Mouse (Mus musculus) hindbrain, embryonic 12.5 days (tissue): ENCODE measurements around the gene Taf8. TPM values are rescaled to one million over a fixed set of nuclear protein-coding genes. Genes with fewer than 3 reads are reported as not detected.

ENCODE experiments used
- ATAC-seq: fragments of 200-750 bp; cut with Nextera tagmentation; 2 replicates; pipeline ENCODE4 v1.8.0; 2017; ENCODE audit warnings: moderate TSS enrichment; ENCODE audit not compliant: low FRiP score
- H3K27ac ChIP-seq: fragments of 300-500 bp; sonication (generic); 2 replicates; pipeline ENCODE4 v1.5.1; 2016; ENCODE audit warnings: mild to moderate bottlenecking
- H3K27me3 ChIP-seq: fragments of 300-500 bp; sonication (generic); 2 replicates; pipeline ENCODE4 v1.6.1; 2016; ENCODE audit warnings: mild to moderate bottlenecking
- H3K36me3 ChIP-seq: fragments of 300-500 bp; sonication (generic); 2 replicates; pipeline ENCODE4 v1.6.1; 2016; ENCODE audit warnings: mild to moderate bottlenecking
- H3K4me1 ChIP-seq: fragments of 300-500 bp; sonication (generic); 2 replicates; pipeline ENCODE4 v1.6.1; 2016
- H3K4me2 ChIP-seq: fragments of 300-500 bp; sonication (generic); replicated peaks from 2 replicates; pipeline ENCODE4 v1.6.1; 2016; ENCODE audit warnings: mild to moderate bottlenecking
- H3K4me3 ChIP-seq: fragments of 300-500 bp; sonication (generic); 2 replicates; pipeline ENCODE4 v1.5.1; 2016; ENCODE audit warnings: mild to moderate bottlenecking
- H3K9ac ChIP-seq: fragments of 300-500 bp; sonication (generic); 2 replicates; pipeline ENCODE4 v1.6.1; 2016; ENCODE audit warnings: mild to moderate bottlenecking, moderate library complexity
- H3K9me3 ChIP-seq: fragments of 300-500 bp; sonication (generic); replicated peaks from 2 replicates; pipeline ENCODE4 v1.6.1; 2016; ENCODE audit warnings: mild to moderate bottlenecking
- WGBS: fragments of 180-500 bp; shearing (Covaris S2); methylation state at CpG from one replicate; pipeline ENCODE4 v1.1.7; 2016; 5-methylcytosine and 5-hydroxymethylcytosine counted together
- polyA plus RNA-seq: library from polyadenylated mRNA; unstranded; fragments of >200 nt; fragmentation: Nextera tagmentation; extraction: Ambion mirVana; gene quantifications from 2 replicates; pipeline ENCODE4 v1.2.1, GENCODE M21; 2016

The Taf8 gene
- polyA plus RNA-seq, 1 experiment from 2014 or later: 29.5 TPM

DNA sequence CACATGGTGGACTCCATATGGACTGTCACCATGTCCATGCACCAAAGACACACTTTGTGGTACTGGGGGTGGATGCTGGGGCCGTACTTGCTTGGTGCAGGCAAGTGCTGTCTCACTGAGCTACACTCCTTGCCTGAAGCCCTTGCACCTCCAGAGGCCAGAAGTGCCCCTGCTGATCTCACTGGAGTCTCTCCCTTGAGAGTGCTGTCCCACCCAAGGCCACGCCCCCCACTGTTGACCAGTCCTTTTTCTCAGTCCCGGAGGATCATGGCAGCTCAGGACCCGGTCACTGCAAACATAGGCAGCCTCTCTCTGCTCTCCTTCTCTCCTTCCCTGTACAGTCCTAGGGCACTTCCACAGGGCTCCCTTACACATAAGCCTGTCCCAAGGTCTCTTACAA, 27.8 kb downstream of the Taf8 start:
- 86% methylated on average over 4 of the region's 4 CpGs for WGBS
- H3K36me3 ChIP-seq: no peaks in the 10 kb centered on the region
- H3K4me2 ChIP-seq: no peak overlapping the region
- H3K9ac ChIP-seq: no peak overlapping the region
- no peaks in the 10 kb centered on the region for H3K4me1 ChIP-seq
- H3K9me3 ChIP-seq: no peaks in the 10 kb centered on the region
- peaks cover 12% of the 10 kb centered on the region for H3K27me3 ChIP-seq
- no peak for ATAC-seq
- no peak overlapping the region for H3K27ac ChIP-seq
- H3K4me3 ChIP-seq: no peak overlapping the region

DNA sequence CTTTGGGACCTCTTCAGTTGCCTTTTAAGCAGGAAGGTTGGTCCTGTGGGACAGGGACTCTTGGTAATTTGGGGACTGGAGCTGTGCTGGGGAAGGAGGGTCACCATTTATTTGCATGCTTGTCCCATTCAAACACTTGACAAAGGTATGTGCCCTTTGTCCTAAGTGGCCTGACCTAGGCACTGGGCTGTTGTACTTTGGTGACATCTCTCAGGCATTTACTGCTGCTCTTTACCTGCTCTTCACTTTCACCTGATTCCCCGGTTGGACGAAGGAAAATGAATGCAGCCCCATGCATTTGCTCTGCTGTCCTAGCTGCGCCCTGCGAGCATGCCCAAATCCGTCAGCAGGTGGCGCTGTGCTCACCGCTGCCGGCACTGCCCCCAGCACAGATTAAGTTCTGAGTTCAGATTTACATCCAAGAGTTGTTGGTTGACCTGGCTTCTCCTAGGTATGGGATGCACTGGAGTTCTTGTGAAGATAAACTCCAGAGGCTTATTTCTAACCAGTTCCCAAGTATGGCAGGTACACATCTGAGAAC, 28.6 kb downstream of the Taf8 start:
- ATAC-seq: no peak
- Histone ChIP-seq H3K36me3 (no peaks in the 10 kb centered on the region), H3K4me2 (no peak overlapping the region), H3K27me3 (peaks cover 19% of the 10 kb centered on the region), H3K4me1 (no peaks in the 10 kb centered on the region), H3K9me3 (no peaks in the 10 kb centered on the region), H3K4me3 (no peak overlapping the region), H3K9ac (no peak overlapping the region), H3K27ac (no peak overlapping the region)
- WGBS: 10% methylated on average over 8 of the region's 8 CpGs

DNA sequence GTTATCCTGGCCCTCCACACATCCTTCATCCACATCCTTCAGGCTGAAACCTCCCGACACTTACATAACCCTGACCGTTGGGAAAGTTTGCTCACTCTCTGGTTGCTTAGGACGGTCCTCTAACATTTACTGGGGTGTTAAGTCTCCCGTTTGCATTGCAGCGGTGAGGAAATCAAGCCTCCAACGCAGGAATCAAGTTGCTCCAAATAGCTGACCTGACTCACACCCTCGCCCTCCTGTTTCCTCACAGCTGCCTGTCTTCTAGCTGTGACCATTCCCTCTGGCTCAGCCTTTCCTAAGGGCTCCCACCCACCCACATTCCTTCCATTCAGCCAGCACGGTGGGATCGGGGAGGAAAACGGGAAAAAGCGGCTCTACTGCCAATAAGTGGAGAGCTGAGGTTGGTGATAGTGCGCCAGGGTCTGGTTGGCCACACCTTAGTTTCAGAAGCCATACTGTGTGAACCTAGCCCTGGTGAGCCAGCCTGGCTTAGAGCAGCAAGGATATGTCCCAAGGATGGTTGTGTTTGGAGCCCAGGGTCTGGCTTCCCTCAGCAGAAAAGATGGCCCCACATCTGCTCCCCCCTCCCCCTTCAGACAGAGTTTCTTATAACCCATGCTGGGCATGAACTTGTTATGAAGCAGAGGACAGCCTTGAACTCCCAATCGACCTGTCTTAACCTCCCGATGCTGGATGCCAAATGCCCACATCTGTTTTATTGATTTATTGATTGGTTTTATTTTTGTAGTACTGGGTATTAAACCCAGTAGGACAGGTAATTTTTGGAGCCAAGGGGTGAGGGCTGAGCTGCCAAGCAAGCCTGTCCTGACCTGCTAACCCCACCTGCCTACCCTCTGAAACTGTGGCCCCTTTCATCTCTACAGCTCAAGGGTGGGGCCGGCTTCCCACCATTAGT, 29.4 kb downstream of the Taf8 start:
- Histone ChIP-seq H3K9me3 (no peaks in the 10 kb centered on the region), H3K4me2 (no peak overlapping the region), H3K4me3 (no peak overlapping the region), H3K27ac (no peak overlapping the region), H3K9ac (no peak overlapping the region), H3K36me3 (no peaks in the 10 kb centered on the region), H3K4me1 (peaks cover 4% of the 10 kb centered on the region; the same call in 1 of the 2 replicates), H3K27me3 (peaks cover 27% of the 10 kb centered on the region)
- WGBS: 45% methylated on average over 15 of the region's 15 CpGs
- no peak for ATAC-seq

DNA sequence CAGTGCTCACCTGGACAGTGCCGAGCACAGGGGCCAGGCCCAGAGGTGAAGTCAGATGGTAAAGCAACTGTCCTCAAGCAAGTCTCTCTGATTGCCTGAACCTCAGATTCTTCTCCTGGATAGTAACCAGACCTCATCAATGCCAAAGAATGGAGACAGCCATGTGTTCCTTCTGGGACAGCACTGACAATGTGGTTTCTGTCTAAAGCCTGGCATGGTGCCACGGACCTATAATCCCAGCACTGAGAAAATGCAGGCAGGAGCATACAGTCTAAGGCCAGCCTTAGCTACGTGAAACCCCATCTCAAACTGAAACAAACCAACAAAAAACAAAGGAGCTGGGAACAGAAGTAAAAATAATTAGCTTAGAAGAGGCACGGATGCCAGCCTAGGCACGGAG, 31.4 kb downstream of the Taf8 start:
- H3K4me2 ChIP-seq: no peak overlapping the region
- H3K4me1 ChIP-seq: peaks cover 11% of the 10 kb centered on the region
- no peak overlapping the region for H3K4me3 ChIP-seq
- no peak overlapping the region for H3K9ac ChIP-seq
- no peaks in the 10 kb centered on the region for H3K36me3 ChIP-seq
- no peak overlapping the region for H3K27ac ChIP-seq
- H3K9me3 ChIP-seq: no peaks in the 10 kb centered on the region
- ATAC-seq: no peak
- WGBS: 80% methylated on average over 5 of the region's 5 CpGs
- H3K27me3 ChIP-seq: peaks cover 47% of the 10 kb centered on the region

DNA sequence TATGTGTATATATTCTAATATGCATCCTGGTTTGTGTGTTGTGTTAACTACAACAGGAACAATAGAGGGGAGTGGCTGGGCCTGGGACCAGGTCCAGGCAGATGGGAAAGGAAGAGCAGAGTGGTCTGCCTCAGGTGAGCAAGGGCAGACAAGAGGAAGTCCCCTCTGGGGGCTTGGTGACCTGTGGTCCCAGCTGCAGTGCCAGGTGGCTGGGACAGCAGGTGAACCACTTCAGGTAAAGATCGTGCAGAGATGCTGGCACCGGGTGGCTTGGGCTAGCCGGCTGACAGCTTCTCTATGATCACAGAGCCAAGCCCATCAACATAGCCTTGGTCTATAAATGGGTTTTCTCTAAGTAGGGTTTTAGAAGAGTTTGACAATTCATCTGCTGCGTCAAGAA, 32.0 kb downstream of the Taf8 start:
- no peaks in the 10 kb centered on the region for H3K36me3 ChIP-seq
- H3K4me1 ChIP-seq: peaks cover 11% of the 10 kb centered on the region
- H3K4me3 ChIP-seq: no peak overlapping the region
- ATAC-seq: no peak
- 94% methylated on average over 4 of the region's 4 CpGs for WGBS
- H3K4me2 ChIP-seq: no peak overlapping the region
- peaks cover 52% of the 10 kb centered on the region for H3K27me3 ChIP-seq
- H3K9ac ChIP-seq: no peak overlapping the region
- H3K27ac ChIP-seq: no peak overlapping the region
- H3K9me3 ChIP-seq: no peaks in the 10 kb centered on the region

DNA sequence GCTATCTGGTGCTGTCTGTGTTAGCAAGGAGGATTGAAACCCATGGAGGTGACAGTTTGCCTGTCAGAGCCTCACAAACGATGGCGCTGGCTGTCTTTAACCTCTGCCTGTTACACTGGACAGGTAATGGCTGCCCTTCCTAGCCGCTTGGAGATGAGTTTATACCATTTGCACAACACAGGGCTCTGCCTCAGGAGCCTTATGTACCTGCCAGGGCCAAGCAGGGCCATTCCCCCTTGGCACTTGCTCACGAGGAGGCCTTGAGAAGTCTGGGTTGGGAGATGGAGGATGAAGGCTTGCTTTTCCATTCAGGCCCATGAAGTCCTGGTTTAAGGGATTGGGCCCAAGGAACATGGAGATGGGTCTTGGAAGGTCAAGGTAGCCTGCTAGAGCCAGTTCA, 32.5 kb downstream of the Taf8 start:
- peaks cover 57% of the 10 kb centered on the region for H3K27me3 ChIP-seq
- no peak overlapping the region for H3K4me3 ChIP-seq
- no peak for ATAC-seq
- H3K9me3 ChIP-seq: no peaks in the 10 kb centered on the region
- WGBS: 83% methylated on average over 4 of the region's 4 CpGs
- H3K4me1 ChIP-seq: peaks cover 11% of the 10 kb centered on the region
- no peaks in the 10 kb centered on the region for H3K36me3 ChIP-seq
- no peak overlapping the region for H3K4me2 ChIP-seq
- no peak overlapping the region for H3K9ac ChIP-seq
- H3K27ac ChIP-seq: no peak overlapping the region

DNA sequence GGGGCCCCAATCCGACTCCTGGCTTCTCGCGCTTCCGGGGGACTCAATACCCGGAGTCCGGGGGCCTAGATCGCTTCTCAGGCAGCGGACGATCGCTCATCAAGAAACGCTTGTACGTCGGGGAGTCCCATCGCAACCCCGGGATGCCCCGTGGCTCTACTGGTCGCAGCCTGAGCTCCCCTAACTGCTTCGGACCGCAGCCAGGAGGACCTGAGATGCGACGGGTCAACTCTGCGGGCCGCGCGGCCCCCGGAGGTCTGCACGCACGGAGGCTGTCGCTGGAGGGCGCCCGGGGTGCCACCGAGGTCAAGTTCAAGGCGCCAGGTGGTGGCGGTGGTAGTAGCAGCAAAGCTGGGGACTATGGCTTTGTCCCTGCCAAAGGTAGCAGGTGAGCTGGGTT, 33.6 kb downstream of the Taf8 start:
- Histone ChIP-seq H3K4me3 (peak overlapping the region; percentile 23), H3K4me2 (peak overlapping the region; percentile 34), H3K36me3 (no peaks in the 10 kb centered on the region), H3K27ac (no peak overlapping the region), H3K9ac (no peak overlapping the region), H3K4me1 (peaks cover 11% of the 10 kb centered on the region), H3K9me3 (no peaks in the 10 kb centered on the region), H3K27me3 (peaks cover 64% of the 10 kb centered on the region)
- no peak for ATAC-seq
- 3% methylated on average over 34 of the region's 34 CpGs for WGBS

DNA sequence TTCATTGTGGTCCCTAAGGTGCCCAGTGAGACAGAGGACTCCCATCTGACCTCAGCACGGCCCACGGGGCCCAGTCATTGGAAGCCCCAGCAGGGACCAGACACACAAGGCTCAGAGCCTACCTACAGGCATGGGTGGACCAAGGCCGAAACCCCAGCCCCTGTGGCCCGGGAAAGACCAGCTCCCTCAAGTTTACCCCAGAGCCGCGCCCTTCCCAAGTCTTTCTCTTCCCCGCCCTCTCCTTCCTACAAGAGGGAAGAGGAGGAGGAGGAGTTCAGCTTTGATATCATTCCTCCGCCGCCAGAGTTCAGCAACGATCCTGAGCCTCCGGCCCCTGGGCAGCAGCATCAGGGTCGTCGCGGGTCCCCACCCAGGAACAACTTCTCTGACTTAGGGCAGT, 34.0 kb downstream of the Taf8 start:
- peak overlapping the region; percentile 34 for H3K4me2 ChIP-seq
- H3K4me1 ChIP-seq: peaks cover 11% of the 10 kb centered on the region
- no peak overlapping the region for H3K27ac ChIP-seq
- no peaks in the 10 kb centered on the region for H3K9me3 ChIP-seq
- H3K4me3 ChIP-seq: peak overlapping the region; percentile 23
- no peaks in the 10 kb centered on the region for H3K36me3 ChIP-seq
- ATAC-seq: no peak
- H3K9ac ChIP-seq: no peak overlapping the region
- 15% methylated on average over 13 of the region's 14 CpGs for WGBS
- peaks cover 64% of the 10 kb centered on the region for H3K27me3 ChIP-seq

DNA sequence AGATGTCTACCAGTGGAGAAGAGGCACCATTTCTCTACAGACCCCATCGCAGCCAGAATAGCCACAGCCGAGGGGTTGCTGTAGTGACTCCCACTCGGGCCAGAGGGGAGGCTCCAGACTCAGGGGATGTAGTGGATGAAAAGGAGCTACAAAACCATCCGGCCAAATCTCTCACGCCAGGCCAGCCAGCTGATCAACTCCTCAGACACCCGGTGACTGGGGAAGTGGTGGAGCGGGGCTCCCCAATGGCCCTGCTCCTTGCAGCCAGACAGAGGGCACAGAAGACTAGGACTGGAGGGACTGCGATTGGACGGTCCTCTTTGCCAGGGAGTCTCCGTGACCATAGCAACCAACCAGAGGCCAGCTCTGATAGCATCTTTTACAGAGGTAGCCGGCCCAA, 34.4 kb downstream of the Taf8 start:
- no peak overlapping the region for H3K27ac ChIP-seq
- WGBS: 56% methylated on average over 11 of the region's 11 CpGs
- H3K9ac ChIP-seq: no peak overlapping the region
- H3K27me3 ChIP-seq: peaks cover 64% of the 10 kb centered on the region
- H3K36me3 ChIP-seq: no peaks in the 10 kb centered on the region
- ATAC-seq: no peak
- H3K9me3 ChIP-seq: no peaks in the 10 kb centered on the region
- H3K4me3 ChIP-seq: no peak overlapping the region
- H3K4me2 ChIP-seq: no peak overlapping the region
- peaks cover 13% of the 10 kb centered on the region for H3K4me1 ChIP-seq

DNA sequence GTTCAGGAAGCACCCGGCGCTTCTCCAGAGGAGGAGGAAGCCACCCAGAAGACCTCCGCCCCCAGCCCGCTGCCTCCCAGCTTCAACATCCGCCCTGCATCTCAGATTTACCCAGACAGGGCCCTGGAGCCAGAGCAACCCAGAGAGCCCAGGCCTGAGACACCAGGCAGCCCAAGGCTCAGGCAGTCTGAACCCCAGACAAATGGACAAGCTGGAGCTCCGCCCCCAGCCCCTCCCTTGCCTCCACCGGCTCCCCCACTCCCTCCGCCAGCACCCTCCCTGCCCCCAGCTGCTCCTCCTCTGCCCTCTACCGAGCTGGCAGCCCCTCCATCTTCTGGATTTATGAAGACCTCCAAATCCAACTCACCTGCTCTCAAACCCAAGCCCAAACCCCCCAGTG, 35.8 kb downstream of the Taf8 start:
- no peaks in the 10 kb centered on the region for H3K9me3 ChIP-seq
- no peak overlapping the region; the same call in 1 of the 2 replicates for H3K4me2 ChIP-seq
- no peak overlapping the region for H3K27ac ChIP-seq
- H3K36me3 ChIP-seq: no peaks in the 10 kb centered on the region
- WGBS: 43% methylated on average over 8 of the region's 9 CpGs
- no peak overlapping the region for H3K4me3 ChIP-seq
- H3K4me1 ChIP-seq: peaks cover 15% of the 10 kb centered on the region
- no peak overlapping the region for H3K9ac ChIP-seq
- H3K27me3 ChIP-seq: peaks cover 64% of the 10 kb centered on the region
- no peak for ATAC-seq

DNA sequence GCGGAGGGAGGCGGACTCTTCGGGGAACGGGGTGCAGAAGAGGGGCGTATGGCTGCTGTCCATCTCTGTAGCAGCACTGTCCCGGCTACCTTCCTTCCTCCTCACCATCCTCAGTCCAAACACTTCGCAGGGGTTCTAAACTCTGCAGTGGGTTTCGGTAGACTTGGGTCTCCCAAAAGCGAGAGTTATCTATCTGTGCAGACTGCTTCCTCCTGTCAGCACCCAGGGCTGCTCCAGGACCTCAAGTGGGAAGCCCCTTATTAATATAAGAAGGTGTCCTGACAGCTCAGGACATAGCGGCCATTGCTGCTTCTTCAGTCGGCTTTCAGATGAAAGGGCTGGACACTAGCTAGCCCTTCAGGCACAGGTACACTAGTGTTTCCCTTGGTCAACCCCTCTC, 37.1 kb downstream of the Taf8 start:
- ATAC-seq: no peak
- Histone ChIP-seq H3K4me2 (no peak overlapping the region), H3K27me3 (peaks cover 60% of the 10 kb centered on the region), H3K4me1 (peaks cover 15% of the 10 kb centered on the region), H3K27ac (no peak overlapping the region), H3K9ac (no peak overlapping the region), H3K4me3 (no peak overlapping the region), H3K9me3 (no peaks in the 10 kb centered on the region), H3K36me3 (no peaks in the 10 kb centered on the region)
- 75% methylated on average over 11 of the region's 11 CpGs for WGBS

DNA sequence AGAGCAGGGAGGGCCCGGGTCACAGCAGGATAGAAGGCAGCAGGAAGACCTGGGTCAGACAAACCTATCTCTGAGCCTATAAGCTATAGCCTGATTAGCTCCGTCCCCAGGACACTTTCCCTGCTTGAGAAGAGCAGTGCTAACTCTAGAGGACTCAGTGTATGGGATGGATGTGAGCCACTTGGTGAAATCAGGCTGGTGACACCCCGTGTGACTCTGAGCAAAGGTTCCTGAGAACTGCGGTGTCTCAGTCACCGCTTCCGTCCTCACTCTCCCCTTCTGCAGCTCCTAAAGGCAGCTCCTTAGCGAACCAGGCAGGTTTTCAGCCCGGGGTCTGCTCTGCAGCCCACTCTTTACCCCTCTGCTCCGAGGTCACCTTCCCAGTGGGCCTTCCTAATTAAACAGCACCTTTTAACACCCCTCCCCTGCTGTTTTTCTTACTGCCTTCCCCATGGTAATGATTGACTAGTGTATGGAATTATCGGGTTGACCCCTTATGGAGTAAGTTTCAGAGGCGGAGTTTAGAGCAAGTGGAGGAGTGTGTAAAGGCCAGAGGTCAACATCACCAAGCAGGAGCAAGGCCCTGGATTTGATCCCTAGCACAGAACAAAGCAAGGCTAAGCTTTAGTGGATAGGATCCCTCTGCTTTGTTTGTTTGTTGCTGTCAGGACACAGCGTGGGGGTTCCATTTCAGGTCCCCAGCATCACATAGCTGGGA, 37.7 kb downstream of the Taf8 start:
- H3K9me3 ChIP-seq: no peaks in the 10 kb centered on the region
- H3K4me3 ChIP-seq: no peak overlapping the region
- ATAC-seq: no peak
- H3K4me2 ChIP-seq: no peak overlapping the region
- no peaks in the 10 kb centered on the region for H3K36me3 ChIP-seq
- WGBS: 42% methylated on average over 12 of the region's 12 CpGs
- no peak overlapping the region for H3K27ac ChIP-seq
- peaks cover 15% of the 10 kb centered on the region for H3K4me1 ChIP-seq
- H3K27me3 ChIP-seq: peaks cover 54% of the 10 kb centered on the region
- no peak overlapping the region for H3K9ac ChIP-seq
